Mouse (Mus musculus): ENCODE measurements around the gene Sbds. TPM values are rescaled to one million over a fixed set of nuclear protein-coding genes. Genes with fewer than 3 reads are reported as not detected.

Gene Sbds
- polyA plus RNA-seq, 1 experiment from 2014 or later, result 68.2 TPM

Other genes starting within 250 kb of the Sbds start
- 21.0 and 29.6 TPM in 2 replicates for gene Asl, start 226.3 kb downstream of the Sbds start, polyA plus RNA-seq (2014; fragmentation: Nextera tagmentation; extraction: Ambion mirVana)
- gene Crcp, start 226.2 kb downstream of the Sbds start, polyA plus RNA-seq (2014; fragmentation: Nextera tagmentation; extraction: Ambion mirVana), result 30.6 and 30.9 TPM in 2 replicates
- gene Tpst1, start 182.2 kb downstream of the Sbds start, polyA plus RNA-seq (2014; fragmentation: Nextera tagmentation; extraction: Ambion mirVana), result 70.4 and 72.9 TPM in 2 replicates
- gene Kctd7, start 110.7 kb downstream of the Sbds start, polyA plus RNA-seq (2014; fragmentation: Nextera tagmentation; extraction: Ambion mirVana), result 4.9 and 5.0 TPM in 2 replicates
- gene Rabgef1, start 83.7 kb downstream of the Sbds start, polyA plus RNA-seq (2014; fragmentation: Nextera tagmentation; extraction: Ambion mirVana), result 23.6 and 25.1 TPM in 2 replicates
- 34.5 and 37.1 TPM in 2 replicates for gene Tmem248, start 38.4 kb downstream of the Sbds start, polyA plus RNA-seq (2014; fragmentation: Nextera tagmentation; extraction: Ambion mirVana)
- gene Tyw1, start 89 bp upstream of the Sbds start, polyA plus RNA-seq (2014; fragmentation: Nextera tagmentation; extraction: Ambion mirVana), result 27.8 and 30.1 TPM in 2 replicates
- gene Caln1, start 113.9 kb upstream of the Sbds start, polyA plus RNA-seq (2014; fragmentation: Nextera tagmentation; extraction: Ambion mirVana), result 0.38 and 0.49 TPM in 2 replicates
- not detected in 2 replicates for gene A330070K13Rik, start 129.1 kb upstream of the Sbds start, polyA plus RNA-seq (2014; fragmentation: Nextera tagmentation; extraction: Ambion mirVana)